22 mouse cellular contexts compared by ENCODE assay signal in the genomic region with DNA sequence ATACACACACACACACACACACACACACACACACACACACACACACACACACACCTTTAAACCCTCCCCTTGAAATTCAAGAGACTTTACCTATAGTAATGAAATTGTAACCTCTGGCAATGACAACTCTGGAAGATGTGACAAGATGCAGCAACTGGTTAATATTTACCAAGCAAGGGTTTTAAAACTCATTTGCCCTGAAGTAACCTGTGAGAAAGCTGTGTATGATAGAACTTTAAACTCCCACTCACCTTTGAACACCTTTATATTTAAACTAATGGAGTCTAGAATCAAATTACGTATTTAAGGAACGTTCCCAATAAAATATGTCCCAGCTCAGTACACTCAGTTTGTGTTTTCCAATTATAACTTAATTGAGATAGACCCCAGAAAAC.
"Had no signal": no experiment of that assay in that cellular context is flagged by ENCODE, and none has a peak within 500 bp of the region (broad histone marks: within the 10 kb centered on the region; RNA-seq: fewer than 3 reads in every experiment).

No protein-coding gene starts in this region.

- H3K4me3 ChIP-seq: heart, adult 2 months; heart, embryonic 13.5 days; heart, embryonic 15.5 days; hindbrain, embryonic 13.5 days; hindbrain, embryonic 15.5 days; layer of hippocampus, adult 2 months; left cerebral cortex, adult 2 months; limb, embryonic 13.5 days; limb, embryonic 15.5 days had no signal

- H3K9ac ChIP-seq: forebrain, postnatal 0 days; heart, embryonic 13.5 days; heart, embryonic 15.5 days; hindbrain, embryonic 13.5 days; hindbrain, embryonic 15.5 days; limb, embryonic 13.5 days; limb, embryonic 15.5 days; liver, embryonic 14.5 days had no signal

- DNase-seq: forebrain, postnatal 0 days; gastrocnemius, postnatal 14 days; gastrocnemius, postnatal 36 days; heart, adult 2 months; heart, postnatal 14 days; heart, postnatal 36 days; kidney, postnatal 10 days; kidney, postnatal 25 days; kidney, postnatal 4 days; left cerebral cortex, postnatal 4 days; lung, adult 18-20 months had no signal

- H3K36me3 ChIP-seq: heart, embryonic 13.5 days; heart, embryonic 15.5 days; hindbrain, embryonic 13.5 days; hindbrain, embryonic 15.5 days; limb, embryonic 13.5 days; limb, embryonic 15.5 days had no signal

- H3K9me3 ChIP-seq: heart, embryonic 15.5 days; hindbrain, embryonic 15.5 days; limb, embryonic 13.5 days; limb, embryonic 15.5 days had no signal

- H3K27me3 ChIP-seq: hindbrain, embryonic 15.5 days; limb, embryonic 13.5 days had no signal

- H3K4me2 ChIP-seq: heart, embryonic 11.5 days; heart, embryonic 13.5 days; heart, embryonic 15.5 days; hindbrain, embryonic 13.5 days; hindbrain, embryonic 15.5 days had no signal

- H3K27ac ChIP-seq: heart, adult 2 months; heart, embryonic 13.5 days; heart, embryonic 15.5 days; hindbrain, embryonic 13.5 days; hindbrain, embryonic 15.5 days; hindbrain, postnatal 0 days; layer of hippocampus, adult 2 months; left cerebral cortex, adult 2 months; limb, embryonic 13.5 days; limb, embryonic 15.5 days; liver, embryonic 14.5 days had no signal

- ATAC-seq: forebrain, postnatal 0 days; hindbrain, postnatal 0 days had no signal

- H3K4me1 ChIP-seq: heart, embryonic 13.5 days; heart, embryonic 15.5 days; hindbrain, embryonic 15.5 days had no signal
